Mouse (Mus musculus) heart, adult 8-10 months (tissue): Measurements from ENCODE around the gene Smg9. TPM values are rescaled to one million over a fixed set of nuclear protein-coding genes. Genes with fewer than 3 reads are reported as not detected.
A peak's percentile ranks its signal among the peaks of the same experiment; 100 is the strongest.

Experiments used
- DNase-seq: peaks from one replicate; pipeline ENCODE4 v3.0.0; 2022; ENCODE audit warnings: low spot score
- total RNA-seq, 4 experiments: library from RNA; stranded (reverse); gene quantifications; 2 replicates each; pipeline ENCODE4 v1.2.4; 2022

Smg9 gene
- total RNA-seq, 4 experiments from 2014 or later: 5.9 to 8.3 (median 8.0) TPM

GRCm38 (mm10) chr7:24441785-24442184 is 42.4 kb downstream of the Smg9 start:
- peak; percentile 65 for DNase-seq

- DNase-seq: no peak
Measured at GRCm38 (mm10) chr7:24442313-24442712, 42.9 kb downstream of the Smg9 start.

GRCm38 (mm10) chr7:24445266-24445926 is 46.0 kb downstream of the Smg9 start:
- DNase-seq: no peak

GRCm38 (mm10) chr7:24446697-24447340 is 47.4 kb downstream of the Smg9 start:
- DNase-seq: no peak

GRCm38 (mm10) chr7:24448782-24449517 is 49.5 kb downstream of the Smg9 start:
- DNase-seq: no peak

GRCm38 (mm10) chr7:24450585-24451017 is 51.2 kb downstream of the Smg9 start:
- no peak for DNase-seq

- DNase-seq: no peak
Measured at GRCm38 (mm10) chr7:24451855-24452311, 52.5 kb downstream of the Smg9 start, which contains the start of gene Irgc1. Gene Irgc1, minus strand, starts transcription at chr7:24452297.

- no peak for DNase-seq
Measured at GRCm38 (mm10) chr7:24454199-24454598, 54.8 kb downstream of the Smg9 start.

- DNase-seq: peak; percentile 63
Measured at GRCm38 (mm10) chr7:24455726-24456125, 56.3 kb downstream of the Smg9 start.

GRCm38 (mm10) chr7:24457726-24458370 is 58.4 kb downstream of the Smg9 start:
- no peak for DNase-seq

- no peak for DNase-seq
Measured at GRCm38 (mm10) chr7:24459440-24459839, 60.0 kb downstream of the Smg9 start.

- no peak for DNase-seq
Measured at GRCm38 (mm10) chr7:24459843-24460242, 60.4 kb downstream of the Smg9 start.

GRCm38 (mm10) chr7:24461376-24462051 is 62.1 kb downstream of the Smg9 start:
- peak; percentile 36 for DNase-seq

- DNase-seq: peak; percentile 71
Measured at GRCm38 (mm10) chr7:24462388-24463319, 63.2 kb downstream of the Smg9 start, which contains the start of gene Plaur. Gene Plaur, plus strand, starts transcription at chr7:24462484.

GRCm38 (mm10) chr7:24466835-24467234 is 67.4 kb downstream of the Smg9 start:
- DNase-seq: no peak

- no peak for DNase-seq
Measured at GRCm38 (mm10) chr7:24467886-24468285, 68.5 kb downstream of the Smg9 start.

- DNase-seq: no peak
Measured at GRCm38 (mm10) chr7:24469126-24469525, 69.7 kb downstream of the Smg9 start.

- no peak for DNase-seq
Measured at GRCm38 (mm10) chr7:24470356-24470755, 70.9 kb downstream of the Smg9 start.
